Comparison of ENCODE assay signal across 19 mouse cellular contexts in genomic region chr17:50522473-50523083, GRCm38 (mm10).
"Had no signal": no experiment of that assay in that cellular context is flagged by ENCODE, and none has a peak within 500 bp of the region (broad histone marks: within the 10 kb centered on the region; RNA-seq: fewer than 3 reads in every experiment).

No protein-coding gene starts in this region.

- DNase-seq: kidney, adult 2 months; kidney, postnatal 25 days; layer of hippocampus, adult 9-11 months; lung, adult 18-20 months; lung, postnatal 10 days; lung, postnatal 36 days; right cerebral cortex, adult 18-20 months; right cerebral cortex, postnatal 14 days; right cerebral cortex, postnatal 4 days; thymus, postnatal 25 days had no signal

- H3K27ac ChIP-seq: kidney, postnatal 0 days; layer of hippocampus, adult 2 months; liver, embryonic 14.5 days; lung, embryonic 15.5 days; midbrain, embryonic 12.5 days; stomach, embryonic 15.5 days had no signal

- H3K36me3 ChIP-seq: lung, embryonic 15.5 days; midbrain, embryonic 12.5 days; stomach, embryonic 15.5 days had no signal

- H3K4me3 ChIP-seq: layer of hippocampus, adult 2 months; lung, embryonic 15.5 days; megakaryocyte, embryonic 14.5 days; midbrain, embryonic 12.5 days; stomach, embryonic 15.5 days had no signal

- ATAC-seq: intestine, postnatal 0 days; midbrain, embryonic 16.5 days had no signal

- H3K27me3 ChIP-seq: lung, embryonic 15.5 days; megakaryocyte, embryonic 14.5 days; midbrain, embryonic 12.5 days; stomach, embryonic 15.5 days had no signal

- H3K9ac ChIP-seq: liver, embryonic 14.5 days; lung, embryonic 15.5 days; midbrain, embryonic 12.5 days; stomach, embryonic 15.5 days had no signal

- H3K4me2 ChIP-seq: lung, embryonic 15.5 days; midbrain, embryonic 12.5 days; stomach, embryonic 15.5 days had no signal

- H3K9me3 ChIP-seq: lung, embryonic 15.5 days; midbrain, embryonic 12.5 days; stomach, embryonic 15.5 days had no signal

- H3K4me1 ChIP-seq: lung, embryonic 15.5 days; megakaryocyte, embryonic 14.5 days had no signal
